Mouse (Mus musculus) neural tube, embryonic 13.5 days (tissue): ENCODE measurements around the gene Cmtr1. TPM values are rescaled to one million over a fixed set of nuclear protein-coding genes. Genes with fewer than 3 reads are reported as not detected.
"Not testable (repeated sequence)": the region's sequence is repeated elsewhere in the genome, so short reads cannot be mapped to it uniquely, and the experiment has no call there.

Source experiments
- ATAC-seq: fragments of 200-750 bp; cut with Nextera tagmentation; 2 replicates; pipeline ENCODE4 v1.8.0; 2017; ENCODE audit warnings: low read depth, mild to moderate bottlenecking, moderate TSS enrichment, moderate library complexity
- H3K27ac ChIP-seq: fragments of 300-500 bp; sonication (generic); replicated peaks from 2 replicates; pipeline ENCODE4 v1.5.1; 2015; ENCODE audit warnings: moderate library complexity, mild to moderate bottlenecking, inconsistent platforms
- H3K27me3 ChIP-seq: fragments of 300-500 bp; sonication (generic); 2 replicates; pipeline ENCODE4 v1.6.1; 2015; ENCODE audit warnings: mild to moderate bottlenecking, inconsistent platforms
- H3K36me3 ChIP-seq: fragments of 300-500 bp; sonication (generic); 2 replicates; pipeline ENCODE4 v1.6.1; 2015; ENCODE audit warnings: mild to moderate bottlenecking, inconsistent platforms
- H3K4me1 ChIP-seq: fragments of 300-500 bp; sonication (generic); replicated peaks from 2 replicates; pipeline ENCODE4 v1.6.1; 2015; ENCODE audit warnings: inconsistent platforms
- H3K4me2 ChIP-seq: fragments of 300-500 bp; sonication (generic); 2 replicates; pipeline ENCODE4 v1.6.1; 2015; ENCODE audit warnings: inconsistent platforms, mild to moderate bottlenecking, moderate library complexity
- H3K4me3 ChIP-seq: fragments of 300-500 bp; sonication (generic); 2 replicates; pipeline ENCODE4 v1.5.1; 2015; ENCODE audit warnings: mild to moderate bottlenecking, inconsistent platforms
- H3K9ac ChIP-seq: fragments of 300-500 bp; sonication (generic); 2 replicates; pipeline ENCODE4 v1.6.1; 2015; ENCODE audit warnings: moderate library complexity, mild to moderate bottlenecking, inconsistent platforms
- H3K9me3 ChIP-seq: fragments of 300-500 bp; sonication (generic); 2 replicates; pipeline ENCODE4 v1.6.1; 2016; ENCODE audit warnings: inconsistent platforms
- WGBS: fragments of 180-500 bp; shearing (Covaris S2); methylation state at CpG from one replicate; pipeline ENCODE4 v1.1.7; 2015; 5-methylcytosine and 5-hydroxymethylcytosine counted together
- polyA plus RNA-seq: library from polyadenylated mRNA; unstranded; fragments of >200 nt; fragmentation: Nextera tagmentation; extraction: Ambion mirVana; gene quantifications from 2 replicates; pipeline ENCODE4 v1.2.1, GENCODE M21; 2015

The Cmtr1 gene
- polyA plus RNA-seq, 1 experiment from 2014 or later = 131 TPM

DNA sequence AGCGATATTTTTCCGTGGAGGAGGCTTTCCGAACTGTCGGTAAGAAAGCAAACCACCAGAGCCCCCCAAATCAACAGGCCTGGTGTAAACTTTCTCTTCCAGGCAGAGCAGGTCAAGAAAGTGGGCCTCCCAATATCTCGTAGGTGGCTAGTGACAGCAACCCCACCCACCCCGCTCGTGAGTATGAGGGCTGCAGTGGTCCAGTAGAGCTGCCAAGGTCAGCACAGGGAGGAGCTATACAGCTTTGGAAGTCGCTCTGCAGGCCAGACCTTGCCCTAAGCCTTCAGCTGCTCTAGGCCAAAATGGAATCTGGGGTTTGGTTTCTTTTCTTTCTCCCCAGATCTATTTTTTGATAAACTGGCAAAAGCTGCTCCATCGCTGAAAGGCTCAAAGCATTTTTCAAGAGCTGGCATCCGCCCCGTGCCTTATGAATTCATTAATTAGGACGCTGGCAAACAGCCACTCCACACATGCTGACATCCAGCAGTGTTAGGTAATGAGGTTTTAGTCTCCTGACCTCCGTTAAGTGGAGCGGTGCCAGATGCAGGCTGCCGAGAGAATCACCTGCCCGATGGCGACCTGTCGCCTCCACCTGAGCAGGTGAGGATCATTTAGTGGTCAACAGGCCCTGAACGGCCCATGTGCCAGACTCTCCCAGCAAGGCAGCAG is 50.8 kb downstream of the Cmtr1 start:
- Histone ChIP-seq H3K4me1 (peaks cover 81% of the 10 kb centered on the region), H3K4me3 (no peak overlapping the region), H3K27me3 (no peaks in the 10 kb centered on the region), H3K36me3 (no peaks in the 10 kb centered on the region), H3K9me3 (no peaks in the 10 kb centered on the region), H3K4me2 (no peak overlapping the region), H3K27ac (peak overlapping the region; percentile 82), H3K9ac (no peak overlapping the region)
- ATAC-seq = no peak
- WGBS = 59% methylated on average over 19 of the region's 19 CpGs

- Histone ChIP-seq H3K9ac (no peak overlapping the region), H3K9me3 (no peaks in the 10 kb centered on the region), H3K27ac (peak overlapping the region; percentile 82), H3K4me3 (no peak overlapping the region), H3K4me2 (no peak overlapping the region), H3K36me3 (no peaks in the 10 kb centered on the region), H3K4me1 (peaks cover 79% of the 10 kb centered on the region), H3K27me3 (no peaks in the 10 kb centered on the region)
- no peak for ATAC-seq
- WGBS = 56% methylated on average over 8 of the region's 8 CpGs
Measured at GRCm38 (mm10) chr17:29711745-29712431, 51.5 kb downstream of the Cmtr1 start.

DNA sequence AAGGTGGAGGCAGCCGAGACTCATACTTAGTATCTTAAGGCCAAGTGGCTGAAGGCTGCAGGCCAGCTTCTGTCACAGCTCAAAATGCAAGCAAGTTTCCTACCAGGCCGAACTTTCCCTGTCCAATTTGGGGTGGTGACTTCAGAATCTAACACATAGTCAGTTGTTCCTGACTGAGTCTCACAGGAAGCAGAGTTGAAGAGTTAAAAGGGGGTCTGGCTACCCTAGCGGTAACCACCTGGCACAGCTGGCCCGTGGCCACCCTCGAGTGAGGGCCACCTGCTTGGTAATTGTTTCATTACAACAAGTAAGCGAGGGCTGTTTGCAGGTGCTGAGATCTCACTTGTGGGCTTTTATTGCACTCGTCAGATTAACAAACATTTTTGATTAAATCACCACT is 52.2 kb downstream of the Cmtr1 start:
- 54% methylated on average over 7 of the region's 7 CpGs for WGBS

GRCm38 (mm10) chr17:29713734-29714133 is 53.3 kb downstream of the Cmtr1 start:
- not testable (repeated sequence) for H3K36me3 ChIP-seq, H3K27me3 ChIP-seq, H3K4me2 ChIP-seq, H3K9me3 ChIP-seq, H3K9ac ChIP-seq, H3K27ac ChIP-seq, ATAC-seq, H3K4me3 ChIP-seq
- peaks cover 65% of the 10 kb centered on the region for H3K4me1 ChIP-seq
- 94% methylated on average over 4 of the region's 4 CpGs for WGBS

More for the DNA sequence above, 52.2 kb downstream of the Cmtr1 start:
- ATAC-seq = no peak
- Histone ChIP-seq H3K4me2 (no peak overlapping the region), H3K4me1 (peaks cover 77% of the 10 kb centered on the region), H3K36me3 (no peaks in the 10 kb centered on the region), H3K4me3 (no peak overlapping the region), H3K9me3 (no peaks in the 10 kb centered on the region), H3K27me3 (no peaks in the 10 kb centered on the region), H3K9ac (no peak overlapping the region), H3K27ac (peak overlapping the region; percentile 82; the same call in 1 of the 2 replicates)

DNA sequence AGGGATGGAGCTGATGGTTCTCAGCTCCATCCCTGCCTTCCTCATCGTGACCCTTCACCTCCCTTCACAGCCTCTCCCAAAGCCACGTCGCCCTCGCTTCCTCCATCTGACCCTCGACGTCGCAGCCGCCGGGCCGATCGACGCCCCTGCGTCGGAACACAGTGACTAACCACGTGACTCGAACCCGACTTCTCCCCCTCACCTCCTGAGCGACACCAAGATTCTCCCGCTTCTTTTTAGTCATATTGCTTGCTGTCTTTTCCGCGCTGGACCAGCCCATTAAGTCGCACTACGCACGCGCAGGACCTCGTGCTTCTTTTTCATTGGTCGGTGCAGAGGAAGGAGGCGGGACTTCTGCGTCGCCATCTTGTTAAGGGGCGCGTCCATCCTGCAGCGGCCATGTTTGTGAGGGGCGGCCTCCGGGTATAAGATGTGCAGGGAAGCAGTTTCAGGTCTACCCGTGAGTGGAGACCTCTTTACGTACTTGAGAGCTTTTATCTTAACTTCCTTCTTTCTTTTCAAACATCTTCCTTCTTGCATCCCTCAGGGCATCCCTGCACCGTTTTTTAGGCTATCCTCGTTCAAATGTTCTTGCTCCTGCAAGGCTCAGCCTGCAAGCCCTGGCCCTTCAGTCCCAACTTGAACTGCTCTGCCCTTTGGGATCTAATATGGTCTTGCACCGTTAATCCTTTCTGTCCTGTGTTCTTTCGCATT is 56.5 kb downstream of the Cmtr1 start, which contains the start of gene Ccdc167:
TSS of gene Ccdc167 (minus strand) at position 313 of the 714 bp plus-strand sequence.
- Histone ChIP-seq H3K9me3 (no peaks in the 10 kb centered on the region), H3K4me1 (peaks cover 38% of the 10 kb centered on the region), H3K27me3 (no peaks in the 10 kb centered on the region), H3K36me3 (no peaks in the 10 kb centered on the region), H3K27ac (peak within 1 kb of the TSS; percentile 67), H3K4me2 (peak within 1 kb of the TSS; percentile 75), H3K4me3 (peak within 1 kb of the TSS; percentile 52), H3K9ac (peak within 1 kb of the TSS; percentile 74)
- 6% methylated on average over 41 of the region's 41 CpGs for WGBS
- ATAC-seq = peak; percentile 96

DNA sequence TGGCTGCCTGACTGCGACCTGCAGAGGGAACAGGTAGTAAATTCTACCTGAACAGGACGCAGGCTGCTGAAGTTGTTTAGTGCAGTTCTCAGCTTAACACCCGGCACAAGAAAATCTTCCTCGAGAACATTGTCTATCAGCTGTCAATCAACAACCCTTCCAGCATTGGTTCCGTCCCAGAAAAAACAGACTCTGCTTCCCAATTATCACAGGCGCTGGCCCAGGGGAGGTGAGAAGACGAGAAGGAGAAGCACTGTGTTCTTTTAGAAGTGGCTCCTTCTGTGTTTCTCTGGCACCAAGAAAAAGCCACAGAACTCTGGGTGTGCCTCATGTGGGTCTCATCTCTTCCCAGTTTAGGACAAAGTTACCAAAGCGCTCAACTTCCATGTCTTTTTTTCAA is 58.3 kb downstream of the Cmtr1 start:
- no peaks in the 10 kb centered on the region for H3K27me3 ChIP-seq
- ATAC-seq = no peak
- no peak overlapping the region for H3K9ac ChIP-seq
- no peak overlapping the region for H3K27ac ChIP-seq
- H3K4me3 ChIP-seq = no peak overlapping the region
- 87% methylated on average over 8 of the region's 8 CpGs for WGBS
- no peaks in the 10 kb centered on the region for H3K9me3 ChIP-seq
- no peaks in the 10 kb centered on the region for H3K36me3 ChIP-seq
- no peak overlapping the region for H3K4me2 ChIP-seq
- peaks cover 23% of the 10 kb centered on the region for H3K4me1 ChIP-seq

GRCm38 (mm10) chr17:29719628-29720575 is 59.5 kb downstream of the Cmtr1 start:
- Histone ChIP-seq H3K27me3 (no peaks in the 10 kb centered on the region), H3K9me3 (no peaks in the 10 kb centered on the region), H3K4me2 (no peak overlapping the region), H3K4me3 (no peak overlapping the region), H3K36me3 (no peaks in the 10 kb centered on the region), H3K27ac (no peak overlapping the region), H3K9ac (no peak overlapping the region), H3K4me1 (peaks cover 28% of the 10 kb centered on the region)
- ATAC-seq = no peak
- 76% methylated on average over 13 of the region's 13 CpGs for WGBS

DNA sequence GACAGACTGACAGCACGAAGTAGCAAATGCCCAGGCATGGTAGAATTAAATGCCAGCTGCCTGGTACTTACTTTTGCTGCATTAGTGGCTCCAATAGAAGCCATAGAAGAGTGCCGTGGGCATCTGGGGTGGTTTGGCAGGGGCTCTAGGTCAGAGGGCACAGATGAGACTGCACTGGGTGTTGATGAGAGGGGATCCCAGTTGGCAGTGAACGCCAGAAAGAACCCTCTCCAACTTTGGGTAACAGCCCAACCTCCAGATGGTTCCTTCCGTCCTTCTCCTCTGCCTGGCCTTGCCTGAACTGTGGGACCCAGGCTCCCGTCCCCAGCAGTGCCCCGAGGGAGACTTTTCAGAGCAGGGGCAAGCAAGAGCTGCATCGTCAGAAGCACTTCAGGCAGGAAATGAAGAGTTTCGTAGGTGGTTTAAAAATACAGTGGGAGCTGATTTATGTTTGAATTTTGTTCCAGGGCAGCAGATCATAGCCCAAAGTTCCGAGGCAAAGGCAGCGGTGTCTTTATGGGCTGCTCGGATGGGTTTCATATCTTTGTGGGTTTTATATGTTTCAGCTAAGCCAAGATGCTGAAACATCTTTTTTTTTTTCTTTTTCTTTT is 60.5 kb downstream of the Cmtr1 start:
- Histone ChIP-seq H3K9ac (no peak overlapping the region), H3K27me3 (no peaks in the 10 kb centered on the region), H3K4me1 (peaks cover 23% of the 10 kb centered on the region), H3K4me2 (no peak overlapping the region), H3K4me3 (no peak overlapping the region), H3K36me3 (no peaks in the 10 kb centered on the region), H3K27ac (no peak overlapping the region), H3K9me3 (no peaks in the 10 kb centered on the region)
- 66% methylated on average over 11 of the region's 11 CpGs for WGBS
- ATAC-seq = no peak

DNA sequence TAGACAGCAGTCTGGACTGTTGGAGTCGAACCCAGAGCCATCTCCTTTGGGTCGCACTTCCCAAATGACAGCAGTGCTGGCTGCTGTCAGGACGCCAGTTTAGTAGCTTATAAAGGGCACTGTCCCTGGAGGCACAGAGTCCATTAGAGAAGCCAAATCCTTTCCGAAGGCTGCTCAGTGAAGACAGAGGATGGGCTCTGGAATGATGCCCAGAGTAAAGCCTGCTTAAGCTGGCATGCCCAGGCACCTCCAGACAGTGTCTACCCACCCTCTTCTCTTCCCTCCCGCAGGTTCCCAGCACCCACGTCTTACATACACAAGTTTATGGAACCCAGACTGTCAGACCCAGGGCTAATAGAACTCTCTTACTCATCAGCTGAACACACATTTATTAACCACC is 64.2 kb downstream of the Cmtr1 start:
- Histone ChIP-seq H3K36me3 (no peaks in the 10 kb centered on the region), H3K4me3 (no peak overlapping the region), H3K4me2 (no peak overlapping the region), H3K27ac (peak overlapping the region; percentile 61; the same call in 1 of the 2 replicates), H3K27me3 (no peaks in the 10 kb centered on the region), H3K4me1 (peaks cover 11% of the 10 kb centered on the region; the same call in 1 of the 2 replicates), H3K9me3 (no peaks in the 10 kb centered on the region), H3K9ac (no peak overlapping the region)
- WGBS = 63% methylated on average over 6 of the region's 6 CpGs
- peak; percentile 53 for ATAC-seq

DNA sequence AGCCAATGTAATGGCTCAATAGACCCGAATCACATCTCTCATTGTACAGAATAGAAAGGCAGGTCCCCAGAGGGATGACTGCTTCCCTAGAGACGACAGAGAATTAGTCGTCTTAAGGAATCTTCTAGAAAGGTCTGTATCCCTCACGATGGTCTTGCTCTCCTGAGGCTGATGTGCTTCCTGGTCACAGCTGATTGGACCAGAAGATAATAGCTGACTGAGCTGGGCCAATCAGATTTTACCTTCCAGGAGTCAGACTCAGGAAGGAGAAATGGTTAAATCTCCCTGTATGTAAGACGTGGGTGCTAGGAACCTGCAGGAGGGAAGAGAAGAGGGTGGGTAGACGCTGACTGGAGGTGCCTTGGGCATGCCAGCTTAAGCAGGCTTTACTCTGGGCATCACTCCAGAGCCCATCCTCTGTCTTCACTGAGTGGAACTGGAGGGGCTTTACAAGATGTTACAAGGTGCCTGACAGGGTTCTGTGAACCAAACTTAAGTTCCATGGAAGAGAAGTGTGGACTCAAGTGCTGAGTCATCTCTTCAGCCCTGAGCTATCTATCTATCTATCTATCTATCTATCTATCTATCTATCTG is 64.7 kb downstream of the Cmtr1 start:
- peak overlapping the region; percentile 61; the same call in 1 of the 2 replicates for H3K27ac ChIP-seq
- no peak overlapping the region for H3K4me3 ChIP-seq
- peaks cover 12% of the 10 kb centered on the region for H3K4me1 ChIP-seq
- no peak overlapping the region for H3K9ac ChIP-seq
- no peaks in the 10 kb centered on the region for H3K27me3 ChIP-seq
- H3K36me3 ChIP-seq = no peaks in the 10 kb centered on the region
- H3K9me3 ChIP-seq = no peaks in the 10 kb centered on the region
- ATAC-seq = no peak
- H3K4me2 ChIP-seq = no peak overlapping the region
- WGBS = 69% methylated on average over 6 of the region's 6 CpGs

DNA sequence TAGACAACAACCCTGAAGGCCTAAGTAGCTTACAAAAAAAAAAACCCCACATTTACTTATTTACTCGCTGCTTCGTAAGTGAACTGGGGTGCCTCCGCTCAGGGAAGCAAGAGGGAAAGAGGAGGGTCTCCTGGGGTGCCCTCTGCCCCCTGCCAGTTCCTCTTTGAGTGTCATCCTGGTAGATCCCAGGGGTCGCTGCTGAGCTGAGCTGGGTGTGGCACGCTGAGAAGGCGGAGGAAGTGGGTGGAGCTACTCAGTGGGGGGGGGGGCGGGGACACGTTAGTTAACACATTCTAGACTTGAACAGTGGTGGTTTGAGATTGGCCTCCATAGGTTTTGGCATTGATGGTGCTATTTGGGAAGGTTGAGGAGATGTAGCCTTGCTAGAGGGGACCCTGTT is 67.7 kb downstream of the Cmtr1 start:
- Histone ChIP-seq H3K9me3 (no peaks in the 10 kb centered on the region), H3K27me3 (no peaks in the 10 kb centered on the region), H3K36me3 (no peaks in the 10 kb centered on the region), H3K9ac (no peak overlapping the region), H3K4me3 (no peak overlapping the region), H3K27ac (no peak overlapping the region), H3K4me2 (no peak overlapping the region), H3K4me1 (peaks cover 32% of the 10 kb centered on the region)
- no peak for ATAC-seq
- 64% methylated on average over 8 of the region's 8 CpGs for WGBS
